Mouse (Mus musculus) left cerebral cortex, adult 18-20 months (tissue): ENCODE data around the gene Tmed8. TPM values are rescaled to one million over a fixed set of nuclear protein-coding genes. Genes with fewer than 3 reads are reported as not detected.
"Not testable (repeated sequence)": the region's sequence is repeated elsewhere in the genome, so short reads cannot be mapped to it uniquely, and the experiment has no call there.

ENCODE experiments used
- DNase-seq, 2 experiments: peaks; one replicate each; pipeline ENCODE4 v3.0.0; 2021 to 2022; ENCODE audit warnings: low spot score in 2 of 2, mixed read lengths in 1 of 2
- total RNA-seq, 2 experiments: library from RNA; stranded (reverse); gene quantifications; 2 replicates each; pipeline ENCODE4 v1.2.3; 2021

The Tmed8 gene
- total RNA-seq, 2 experiments from 2014 or later = 29.7 to 30.7 TPM

- DNase-seq = no peak
Measured at GRCm38 (mm10) chr12:87160815-87161214, 39.4 kb downstream of the Tmed8 start.

GRCm38 (mm10) chr12:87160310-87160709 is 39.9 kb downstream of the Tmed8 start:
- DNase-seq = no peak

GRCm38 (mm10) chr12:87158099-87158498 is 42.2 kb downstream of the Tmed8 start:
- no peak for DNase-seq

GRCm38 (mm10) chr12:87157361-87157760 is 42.9 kb downstream of the Tmed8 start:
- DNase-seq = no peak

- DNase-seq = not testable (repeated sequence)
Measured at GRCm38 (mm10) chr12:87154448-87154847, 45.8 kb downstream of the Tmed8 start.

- DNase-seq = no peak
Measured at GRCm38 (mm10) chr12:87149471-87149870, 50.8 kb downstream of the Tmed8 start.

- DNase-seq = no peak
Measured at GRCm38 (mm10) chr12:87148136-87148535, 52.1 kb downstream of the Tmed8 start.

- DNase-seq = peak; percentile 87 to 93
Measured at GRCm38 (mm10) chr12:87147395-87148089, 52.7 kb downstream of the Tmed8 start, which contains the start of gene Pomt2. Gene Pomt2 (minus strand): TSS chr12:87147968.

GRCm38 (mm10) chr12:87146966-87147365 is 53.3 kb downstream of the Tmed8 start, which contains the start of gene Gstz1:
Gene Gstz1 (plus strand): TSS chr12:87147165.
- DNase-seq = peak; percentile 83 to 88

GRCm38 (mm10) chr12:87142156-87142555 is 58.1 kb downstream of the Tmed8 start:
- DNase-seq = no peak

GRCm38 (mm10) chr12:87138768-87139167 is 61.5 kb downstream of the Tmed8 start:
- DNase-seq = no peak

GRCm38 (mm10) chr12:87138342-87138701 is 61.9 kb downstream of the Tmed8 start:
- no peak for DNase-seq

- DNase-seq = no peak
Measured at GRCm38 (mm10) chr12:87137439-87138341, 62.6 kb downstream of the Tmed8 start.

- no peak for DNase-seq
Measured at GRCm38 (mm10) chr12:87132784-87133183, 67.5 kb downstream of the Tmed8 start.

- DNase-seq = no peak
Measured at GRCm38 (mm10) chr12:87132210-87132609, 68.0 kb downstream of the Tmed8 start.

- DNase-seq = no peak
Measured at GRCm38 (mm10) chr12:87131619-87132018, 68.6 kb downstream of the Tmed8 start.

GRCm38 (mm10) chr12:87131181-87131580 is 69.1 kb downstream of the Tmed8 start:
- DNase-seq = no peak

GRCm38 (mm10) chr12:87130224-87130623 is 70.0 kb downstream of the Tmed8 start:
- no peak for DNase-seq

GRCm38 (mm10) chr12:87127256-87127655 is 73.0 kb downstream of the Tmed8 start:
- DNase-seq = no peak

GRCm38 (mm10) chr12:87121918-87122589 is 78.2 kb downstream of the Tmed8 start:
- no peak for DNase-seq
